Mouse (Mus musculus) G1E-ER4 (cell line): ENCODE data around the gene Cdc7. TPM values are rescaled to one million over a fixed set of nuclear protein-coding genes. Genes with fewer than 3 reads are reported as not detected.

Source experiments
- GATA1 ChIP-seq: IDR thresholded peaks from one replicate; pipeline ENCODE4 v1.8.0; 2012; ENCODE audit warnings: low read length, inconsistent platforms
- polyA plus RNA-seq: library from polyadenylated mRNA; stranded (reverse); fragments of >175 nt; gene quantifications from 2 replicates; pipeline ENCODE4 v1.2.3, GENCODE M21; 2012

Gene Cdc7
- polyA plus RNA-seq, 1 experiment = 8.0 TPM

GRCm38 (mm10) chr5:106989181-106989580, 25.1 kb downstream of the Cdc7 start:
- no peak for TF ChIP-seq GATA1

DNA sequence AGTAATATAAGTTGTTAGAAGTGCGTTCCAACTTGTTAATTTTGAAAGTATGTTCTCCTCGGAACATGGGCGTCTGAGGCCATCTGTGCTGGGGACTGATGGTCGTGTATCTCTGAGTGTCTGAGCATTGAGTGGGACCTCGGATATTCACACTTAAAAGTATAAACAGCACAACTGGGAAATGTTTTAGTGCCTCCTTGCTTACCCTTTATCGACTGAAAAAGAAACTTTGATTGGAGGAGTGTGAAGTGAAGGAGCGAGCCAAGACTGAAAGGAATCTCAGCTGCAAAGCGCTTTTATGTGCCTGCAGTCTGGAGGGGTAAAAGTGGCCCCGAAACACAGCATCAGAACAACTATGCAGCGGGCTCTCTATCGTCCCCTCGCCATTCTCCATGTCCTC, 25.7 kb downstream of the Cdc7 start:
- no peak for TF ChIP-seq GATA1

DNA sequence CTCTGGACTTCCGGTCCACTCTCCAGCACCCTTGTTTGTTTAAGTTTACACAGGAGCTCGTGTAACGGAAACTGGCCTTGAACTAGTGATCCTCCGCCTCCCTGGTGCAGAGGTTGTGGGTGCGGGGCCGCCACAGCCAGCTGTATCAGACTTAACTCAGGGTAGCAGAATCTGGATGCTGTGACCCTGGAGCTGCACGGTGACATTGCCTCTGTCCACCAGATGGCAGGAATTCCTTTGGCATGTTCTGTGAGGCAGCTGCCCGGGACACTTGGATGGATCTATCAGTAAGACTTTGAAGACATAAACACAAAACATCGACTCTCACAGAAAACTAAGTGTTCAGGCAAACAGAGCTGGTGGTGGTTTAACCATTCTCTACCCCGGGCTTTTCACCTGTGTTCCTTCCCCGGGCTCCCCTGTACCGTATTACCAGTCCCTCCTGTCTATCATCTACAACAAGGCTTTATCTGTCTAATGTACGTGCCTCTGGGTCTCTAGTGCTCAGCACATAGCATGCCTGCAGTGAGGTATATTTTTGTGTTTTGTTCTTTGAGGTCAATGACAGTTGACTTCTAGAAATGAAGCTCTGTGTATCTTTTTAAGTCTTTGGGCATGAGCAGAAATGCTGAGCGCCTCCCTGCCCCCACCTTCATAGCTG, 26.6 kb downstream of the Cdc7 start:
- TF ChIP-seq GATA1 = no peak

DNA sequence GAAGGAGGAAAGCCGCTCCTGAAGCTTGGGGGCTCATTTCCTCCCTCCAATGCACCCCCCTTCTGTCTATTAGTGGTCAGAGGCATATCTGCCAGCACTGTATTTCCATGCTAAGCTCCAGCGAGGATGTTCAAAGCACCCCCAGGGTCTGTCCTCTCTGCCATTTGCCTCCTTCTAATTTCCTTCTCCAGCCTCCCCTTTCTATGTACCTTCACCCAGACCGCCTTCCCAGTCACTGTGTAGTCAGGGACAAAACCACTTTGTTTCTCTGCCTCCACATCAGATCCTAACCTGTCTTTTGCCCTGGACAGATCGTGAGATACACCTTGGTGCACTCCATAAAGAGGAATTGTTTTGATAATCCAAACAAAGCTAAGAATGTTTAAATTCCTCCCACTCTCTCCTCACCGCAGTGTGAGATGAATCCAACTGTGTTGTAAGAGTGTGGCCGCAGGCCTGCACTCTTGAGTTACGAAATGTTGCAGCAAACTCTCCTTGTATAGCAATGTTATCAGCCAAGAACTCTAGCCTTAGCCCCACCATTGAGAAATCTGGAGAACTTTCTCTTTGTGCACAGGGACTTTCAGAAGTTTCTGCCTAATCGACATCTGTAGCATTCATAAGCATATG, 27.3 kb downstream of the Cdc7 start:
- no peak for TF ChIP-seq GATA1

DNA sequence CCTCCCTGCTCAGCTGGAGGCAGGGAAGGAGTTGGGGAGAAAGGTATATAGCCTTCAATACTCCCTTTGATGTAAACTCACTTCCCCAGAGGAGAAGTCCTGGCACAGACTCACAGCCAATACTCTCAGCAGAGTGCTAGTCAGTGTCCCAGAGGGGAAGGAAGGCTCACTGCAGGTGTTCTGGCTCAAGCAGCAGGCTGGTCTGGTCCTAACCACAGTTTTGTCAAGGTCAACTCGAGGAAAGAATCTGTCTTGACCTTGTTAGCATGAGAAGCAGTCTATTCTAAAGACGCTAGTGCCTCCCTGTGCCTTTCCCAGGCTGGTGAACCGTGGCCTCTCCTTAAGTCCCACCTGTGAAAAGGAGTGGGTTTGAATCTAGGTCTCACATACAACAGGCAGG, 30.6 kb downstream of the Cdc7 start:
- no peak for TF ChIP-seq GATA1

GRCm38 (mm10) chr5:106995886-106996538, 31.9 kb downstream of the Cdc7 start:
- no peak for TF ChIP-seq GATA1

GRCm38 (mm10) chr5:106996539-106997244, 32.6 kb downstream of the Cdc7 start:
- TF ChIP-seq GATA1 = no peak

- TF ChIP-seq GATA1 = no peak
These were observed 37.4 kb downstream of the Cdc7 start for GRCm38 (mm10) chr5:107001396-107002090.

GRCm38 (mm10) chr5:107002091-107002416, 37.9 kb downstream of the Cdc7 start:
- no peak for TF ChIP-seq GATA1

- no peak for TF ChIP-seq GATA1
These were observed 45.6 kb downstream of the Cdc7 start for GRCm38 (mm10) chr5:107009721-107010120.

DNA sequence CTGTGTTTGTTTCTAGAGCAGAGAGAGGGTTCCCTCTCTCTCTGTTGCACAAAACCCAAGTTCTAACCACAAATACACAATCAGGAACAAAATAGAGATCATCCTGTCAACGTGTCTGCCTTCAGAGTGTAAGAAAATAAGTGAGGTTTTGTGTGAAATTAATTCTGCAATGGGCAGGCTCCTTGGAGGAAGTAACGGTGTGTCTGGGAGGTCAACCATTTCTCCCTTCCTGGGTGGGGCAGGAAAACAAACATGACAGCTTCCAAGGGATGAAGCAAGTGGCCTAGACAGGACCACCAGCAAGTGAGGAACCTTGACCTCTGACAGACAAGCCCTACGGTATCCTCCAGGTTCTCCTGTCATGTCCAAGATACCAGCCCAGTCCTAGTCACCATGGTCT, 46.2 kb downstream of the Cdc7 start:
- no peak for TF ChIP-seq GATA1

- TF ChIP-seq GATA1 = no peak
These were observed 47.4 kb downstream of the Cdc7 start for GRCm38 (mm10) chr5:107011316-107012029.

DNA sequence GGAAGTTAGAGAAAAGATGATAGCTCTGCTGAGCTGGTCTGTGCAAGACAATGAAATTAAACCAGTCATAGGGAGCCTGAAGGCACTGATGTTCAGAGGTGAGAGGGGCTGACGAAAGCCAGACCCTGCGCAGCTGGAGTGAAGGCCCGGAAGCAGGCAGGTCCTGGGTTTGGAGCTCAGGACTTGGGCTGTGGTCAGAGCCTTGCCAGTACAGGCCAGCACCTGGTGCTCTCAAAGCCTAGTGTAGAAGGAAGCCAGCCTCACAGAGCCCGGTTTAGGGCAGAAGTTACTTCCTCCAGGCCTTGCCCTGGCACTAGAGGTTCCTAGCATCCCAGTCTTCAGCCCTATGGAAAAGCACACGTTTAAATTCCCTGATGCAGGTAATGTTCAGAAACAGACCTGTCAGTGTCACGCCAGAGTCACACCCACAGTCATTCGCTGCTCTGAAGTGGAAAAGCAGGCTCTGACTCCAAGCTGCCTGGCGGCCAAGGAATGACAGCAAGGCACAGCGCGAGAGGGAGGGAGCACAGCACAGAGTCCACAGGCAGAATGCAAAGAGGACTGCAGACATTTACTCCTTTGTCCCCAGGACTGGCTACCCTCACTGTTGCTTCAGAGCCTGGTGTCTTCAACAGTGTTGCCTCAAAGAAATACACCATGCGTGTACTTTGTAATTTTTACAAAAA, 48.1 kb downstream of the Cdc7 start:
- TF ChIP-seq GATA1 = no peak

DNA sequence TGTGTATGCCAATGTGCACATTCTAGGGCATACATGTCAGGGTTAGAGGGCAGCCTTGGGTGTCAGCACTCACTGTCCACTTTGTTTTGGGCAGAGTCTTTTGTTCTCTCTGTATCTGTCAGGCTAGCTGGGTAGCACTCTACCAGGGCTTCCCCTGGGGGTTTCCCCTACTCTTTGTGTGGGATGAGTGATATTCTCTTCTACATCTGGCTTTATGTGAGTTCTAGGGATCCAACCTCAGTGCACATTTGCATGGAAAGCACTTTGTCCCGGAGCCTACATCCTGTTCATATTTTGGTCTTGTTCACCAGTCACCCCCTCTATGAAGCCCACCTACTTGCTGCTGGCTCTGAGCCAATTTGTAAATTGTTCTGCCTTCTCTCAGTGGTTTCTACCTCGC, 49.3 kb downstream of the Cdc7 start:
- TF ChIP-seq GATA1 = no peak

DNA sequence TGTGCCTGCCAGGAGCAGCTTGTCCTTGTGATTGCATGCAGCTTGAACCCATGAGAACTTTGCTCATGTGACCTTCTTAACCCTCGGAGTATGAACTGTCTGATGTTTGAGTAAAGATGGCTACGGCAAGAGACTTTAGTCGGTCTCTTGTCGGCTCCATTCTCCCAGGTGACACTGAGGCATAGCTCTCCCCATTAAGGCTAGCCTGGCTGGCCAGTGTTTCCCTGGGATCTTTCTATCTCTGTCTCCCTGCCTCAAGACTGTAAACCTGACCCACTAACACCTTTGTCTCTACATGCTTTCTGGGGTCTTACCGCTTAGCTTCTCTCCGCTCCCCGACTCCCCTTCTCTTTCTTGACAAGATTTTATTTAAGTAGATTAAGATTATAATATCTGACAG, 50.0 kb downstream of the Cdc7 start:
- no peak for TF ChIP-seq GATA1
